Mouse (Mus musculus) liver, postnatal 0 days (tissue): ENCODE measurements around the gene Pdzd8. TPM values are rescaled to one million over a fixed set of nuclear protein-coding genes. Genes with fewer than 3 reads are reported as not detected.

Experiments used
- ATAC-seq: fragments of 200-750 bp; cut with Nextera tagmentation; 2 replicates; pipeline ENCODE4 v1.8.0; 2017; ENCODE audit warnings: mild to moderate bottlenecking, moderate library complexity
- DNase-seq: peaks from one replicate; pipeline ENCODE4 v3.0.0-alpha.2; 2016
- H3K27ac ChIP-seq: fragments of 300-500 bp; sonication (generic); 2 replicates; pipeline ENCODE4 v1.5.1; 2014; ENCODE audit warnings: antibody characterized with exemption, moderate library complexity, mild to moderate bottlenecking, low read depth
- H3K27me3 ChIP-seq: fragments of 300-500 bp; sonication (generic); 2 replicates; pipeline ENCODE4 v1.6.1; 2014; ENCODE audit warnings: low read length, control low read depth, mixed read lengths; ENCODE audit not compliant: insufficient read depth
- H3K36me3 ChIP-seq: fragments of 300-500 bp; sonication (generic); replicated peaks from 2 replicates; pipeline ENCODE4 v1.6.1; 2014; ENCODE audit warnings: mild to moderate bottlenecking, control low read depth, low read length, moderate library complexity, mixed read lengths; ENCODE audit not compliant: insufficient read depth
- H3K4me1 ChIP-seq: fragments of 300-500 bp; sonication (generic); 2 replicates; pipeline ENCODE4 v1.6.1; 2014; ENCODE audit warnings: antibody characterized with exemption, mild to moderate bottlenecking, control low read depth; ENCODE audit not compliant: insufficient read depth
- H3K4me2 ChIP-seq: fragments of 300-500 bp; sonication (generic); 2 replicates; pipeline ENCODE4 v1.6.1; 2014; ENCODE audit warnings: low read depth, mild to moderate bottlenecking, low read length, moderate library complexity, mixed read lengths
- H3K4me3 ChIP-seq: fragments of 300-500 bp; sonication (generic); 2 replicates; pipeline ENCODE4 v1.5.1; 2014; ENCODE audit warnings: low read depth, low read length
- H3K9ac ChIP-seq: fragments of 300-500 bp; sonication (generic); replicated peaks from 2 replicates; pipeline ENCODE4 v1.6.1; 2014; ENCODE audit warnings: mild to moderate bottlenecking, moderate library complexity
- H3K9me3 ChIP-seq: fragments of 300-500 bp; sonication (generic); 2 replicates; pipeline ENCODE4 v1.6.1; 2016; ENCODE audit warnings: mild to moderate bottlenecking, control low read depth, low read length, mixed read lengths
- CTCF ChIP-seq: sonication (generic); IDR thresholded peaks from 2 replicates; pipeline ENCODE4 v1.5.1; 2016; ENCODE audit warnings: antibody characterized with exemption, low read depth
- EP300 ChIP-seq: IDR thresholded peaks from 2 replicates; pipeline ENCODE4 v1.6.1; 2016; ENCODE audit warnings: antibody characterized with exemption, low read depth, mild to moderate bottlenecking
- WGBS: fragments of 180-500 bp; shearing (Covaris S2); extraction: QIAGEN DNeasy Blood & Tissue Kit; methylation state at CpG from one replicate; pipeline ENCODE4 v1.1.7; 2014; ENCODE audit not compliant: insufficient replicate concordance; 5-methylcytosine and 5-hydroxymethylcytosine counted together
- polyA plus RNA-seq: library from polyadenylated mRNA; unstranded; fragments of >200 nt; fragmentation: Nextera tagmentation; extraction: Ambion mirVana; gene quantifications from 2 replicates; pipeline ENCODE4 v1.2.1, GENCODE M21; 2015

Gene Pdzd8
- polyA plus RNA-seq: 3.1 and 3.4 TPM in 2 replicates

- Histone ChIP-seq H3K36me3 (0 out of 2 replicates have a peak, but pooled peaks cover 2% of the 10 kb centered on the region), H3K4me2 (peak within 1 kb of the TSS; percentile 99), H3K9me3 (no peaks in the 10 kb centered on the region), H3K27ac (peak within 1 kb of the TSS; percentile 96), H3K4me1 (peaks cover 22% of the 10 kb centered on the region), H3K4me3 (peak within 1 kb of the TSS; percentile 96), H3K27me3 (no peaks in the 10 kb centered on the region), H3K9ac (peak within 1 kb of the TSS; percentile 96)
- under 1% methylated on average over 76 of the region's 91 CpGs for WGBS
- ATAC-seq: peak; percentile 95
- no peak for TF ChIP-seq EP300
- peak; percentile 10; the same call in 1 of the 2 replicates for TF ChIP-seq CTCF
- peak; percentile 92 for DNase-seq
These were observed at the start of gene Pdzd8 for GRCm38 (mm10) chr19:59345658-59346283. Pdzd8 (minus strand) TSS chr19:59345780.

GRCm38 (mm10) chr19:59393777-59394441, 48.3 kb upstream of the Pdzd8 start:
- no peak overlapping the region for H3K9ac ChIP-seq
- H3K4me1 ChIP-seq: peaks cover 6% of the 10 kb centered on the region
- no peaks in the 10 kb centered on the region for H3K9me3 ChIP-seq
- ATAC-seq (no peak), DNase-seq (no peak)
- no peaks in the 10 kb centered on the region for H3K36me3 ChIP-seq
- H3K4me2 ChIP-seq: no peak overlapping the region
- no peak overlapping the region for H3K4me3 ChIP-seq
- peaks cover 14% of the 10 kb centered on the region for H3K27me3 ChIP-seq
- H3K27ac ChIP-seq: no peak overlapping the region
- no peak for TF ChIP-seq CTCF
- TF ChIP-seq EP300: no peak
- WGBS: 36% methylated on average over 8 of the region's 8 CpGs

- H3K4me2 ChIP-seq: peak overlapping the region; percentile 48
- DNase-seq (peak; percentile 74), ATAC-seq (peak; percentile 68)
- H3K27ac ChIP-seq: no peak overlapping the region
- 11% methylated on average over 15 of the region's 15 CpGs for WGBS
- TF ChIP-seq EP300 (no peak), CTCF (peak; percentile 77)
- H3K27me3 ChIP-seq: no peaks in the 10 kb centered on the region; the same call in 1 of the 2 replicates
- no peaks in the 10 kb centered on the region for H3K36me3 ChIP-seq
- H3K9me3 ChIP-seq: no peaks in the 10 kb centered on the region
- peaks cover 16% of the 10 kb centered on the region for H3K4me1 ChIP-seq
- H3K4me3 ChIP-seq: no peak overlapping the region
- H3K9ac ChIP-seq: no peak overlapping the region
These were observed 43.4 kb upstream of the Pdzd8 start for GRCm38 (mm10) chr19:59388847-59389606.

- ATAC-seq (no peak), DNase-seq (no peak)
- Histone ChIP-seq H3K27ac (no peak overlapping the region), H3K27me3 (no peaks in the 10 kb centered on the region; the same call in 1 of the 2 replicates), H3K4me3 (no peak overlapping the region), H3K4me1 (peaks cover 20% of the 10 kb centered on the region), H3K4me2 (no peak overlapping the region), H3K9ac (no peak overlapping the region), H3K9me3 (no peaks in the 10 kb centered on the region), H3K36me3 (no peaks in the 10 kb centered on the region)
- 38% methylated on average over 5 of the region's 5 CpGs for WGBS
- TF ChIP-seq EP300: no peak
- no peak for TF ChIP-seq CTCF
These were observed 42.8 kb upstream of the Pdzd8 start for GRCm38 (mm10) chr19:59388399-59388798.

- Histone ChIP-seq H3K4me1 (peaks cover 20% of the 10 kb centered on the region), H3K27ac (no peak overlapping the region), H3K4me2 (no peak overlapping the region), H3K9me3 (no peaks in the 10 kb centered on the region), H3K27me3 (no peaks in the 10 kb centered on the region; the same call in 1 of the 2 replicates), H3K36me3 (no peaks in the 10 kb centered on the region), H3K9ac (no peak overlapping the region), H3K4me3 (no peak overlapping the region)
- ATAC-seq (no peak), DNase-seq (peak; percentile 33)
- 45% methylated on average over 1 of the region's 1 CpGs for WGBS
- TF ChIP-seq EP300 (no peak), CTCF (peak; percentile 76)
These were observed 41.6 kb upstream of the Pdzd8 start for GRCm38 (mm10) chr19:59387178-59387577.
